Mouse (Mus musculus) hindlimb bud, embryonic 11.5 days (tissue): ENCODE data around the gene Trem3.

Experiments
- DNase-seq: peaks from one replicate; pipeline ENCODE4 v3.0.0-alpha.2; 2012; ENCODE audit warnings: low read depth, low spot score; ENCODE audit errors: extremely low spot score

Gene Trem3

GRCm38 (mm10) chr17:48247221-48247928 is at the start of gene Trem3:
TSS of gene Trem3 (plus strand) at chr17:48247777.
- no peak for DNase-seq

DNA sequence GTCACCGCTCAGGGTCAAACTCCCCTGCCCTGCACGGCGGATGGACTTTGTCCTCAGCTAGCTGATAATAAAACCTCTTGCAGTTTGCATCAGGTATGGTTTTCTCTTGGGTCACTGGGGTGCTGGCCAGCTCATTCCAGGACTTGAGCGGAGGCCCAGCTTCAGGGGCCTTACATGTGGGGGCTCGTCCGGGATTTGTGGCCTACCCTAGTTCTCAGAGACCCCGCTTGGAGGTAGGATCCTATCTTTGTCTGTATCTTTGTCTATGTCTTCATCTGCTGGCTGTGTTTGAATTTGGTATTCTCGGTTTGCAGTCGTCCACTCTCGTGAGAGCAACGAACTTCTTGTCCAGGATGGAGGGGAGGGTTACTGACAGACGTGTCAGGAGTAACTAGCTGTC is 44.5 kb upstream of the Trem3 start:
- no peak for DNase-seq

GRCm38 (mm10) chr17:48212596-48212995 is 35.0 kb upstream of the Trem3 start:
- no peak for DNase-seq

- no peak for DNase-seq
Measured at GRCm38 (mm10) chr17:48213511-48213910, 34.1 kb upstream of the Trem3 start.

- DNase-seq, result no peak
Measured at GRCm38 (mm10) chr17:48215429-48215828, 32.1 kb upstream of the Trem3 start.

GRCm38 (mm10) chr17:48230680-48231079 is 16.9 kb upstream of the Trem3 start:
- DNase-seq, result no peak

GRCm38 (mm10) chr17:48232518-48232917 is 15.1 kb upstream of the Trem3 start, which contains the start of gene Trem1:
TSS of gene Trem1 (plus strand) at chr17:48232768.
- no peak for DNase-seq

DNA sequence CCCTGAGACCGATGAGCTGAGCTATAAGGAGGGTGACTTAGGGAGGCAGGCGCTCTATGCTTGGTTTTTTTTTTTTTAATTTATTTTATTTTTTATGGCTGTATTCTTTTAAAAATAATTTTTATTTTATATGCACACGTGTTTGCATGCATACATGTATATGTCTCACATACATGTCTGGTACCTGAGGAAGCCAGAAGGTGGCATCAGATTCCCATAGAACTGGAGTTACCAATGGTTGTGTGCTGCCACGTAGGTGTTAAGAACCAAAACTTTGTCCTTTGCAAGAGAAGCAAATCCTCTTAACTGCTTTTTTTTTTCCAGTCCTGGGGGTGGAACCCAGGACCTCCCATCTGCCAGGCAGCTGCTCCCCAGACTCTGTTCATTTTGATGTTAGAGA is 13.8 kb upstream of the Trem3 start:
- DNase-seq, result no peak

- no peak for DNase-seq
Measured at GRCm38 (mm10) chr17:48234550-48234949, 13.0 kb upstream of the Trem3 start.

DNA sequence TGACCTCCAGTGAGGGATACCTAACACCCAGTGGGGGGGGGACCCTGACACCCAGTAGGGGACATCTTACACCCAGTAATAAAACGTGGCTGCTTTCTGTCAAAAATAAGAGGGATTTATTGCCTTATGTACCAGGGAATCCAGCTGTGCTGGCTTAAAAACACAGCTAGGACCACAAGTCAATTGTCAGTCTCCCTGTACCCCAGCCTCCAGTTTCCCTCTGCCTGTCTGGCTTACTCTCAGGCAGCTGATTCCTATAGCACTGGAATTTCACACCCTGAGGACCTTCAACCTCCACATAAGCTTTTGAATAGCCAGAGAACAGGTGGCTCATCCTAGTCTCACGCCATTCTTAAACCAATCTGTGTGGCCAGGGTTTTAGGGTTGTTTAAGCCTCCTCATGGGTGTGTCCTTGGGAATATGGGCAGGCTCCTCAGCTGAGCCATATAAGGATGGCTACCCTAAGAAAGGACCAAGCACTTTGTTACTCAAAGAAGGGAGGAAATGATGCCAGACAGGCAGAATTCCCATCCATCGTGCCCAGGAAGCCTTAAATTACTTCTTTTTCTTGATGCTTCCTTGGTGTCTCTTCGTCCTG is 11.7 kb upstream of the Trem3 start:
- DNase-seq, result peak; percentile 33

- DNase-seq, result no peak
Measured at GRCm38 (mm10) chr17:48237621-48238020, 10.0 kb upstream of the Trem3 start.

DNA sequence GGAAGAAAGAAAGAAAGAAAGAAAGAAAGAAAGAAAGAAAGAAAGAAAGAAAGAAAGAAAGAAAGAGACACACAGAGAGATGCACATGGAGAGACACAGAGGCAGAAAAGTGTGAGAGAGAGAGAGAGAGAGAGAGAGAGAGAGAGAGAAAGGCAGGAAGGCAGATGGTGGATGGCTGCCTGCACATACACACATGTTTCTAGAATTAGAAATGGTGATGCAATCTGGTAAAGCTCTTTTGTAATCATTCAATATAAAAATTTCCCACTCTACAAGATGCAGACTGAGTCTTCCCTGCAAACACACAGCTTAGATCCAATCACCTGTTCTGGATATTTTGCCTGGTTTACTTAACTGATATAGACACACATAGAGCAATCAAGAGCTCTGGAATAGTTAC is 1.5 kb downstream of the Trem3 start:
- no peak for DNase-seq

GRCm38 (mm10) chr17:48249501-48249900 is 1.9 kb downstream of the Trem3 start:
- DNase-seq, result no peak

DNA sequence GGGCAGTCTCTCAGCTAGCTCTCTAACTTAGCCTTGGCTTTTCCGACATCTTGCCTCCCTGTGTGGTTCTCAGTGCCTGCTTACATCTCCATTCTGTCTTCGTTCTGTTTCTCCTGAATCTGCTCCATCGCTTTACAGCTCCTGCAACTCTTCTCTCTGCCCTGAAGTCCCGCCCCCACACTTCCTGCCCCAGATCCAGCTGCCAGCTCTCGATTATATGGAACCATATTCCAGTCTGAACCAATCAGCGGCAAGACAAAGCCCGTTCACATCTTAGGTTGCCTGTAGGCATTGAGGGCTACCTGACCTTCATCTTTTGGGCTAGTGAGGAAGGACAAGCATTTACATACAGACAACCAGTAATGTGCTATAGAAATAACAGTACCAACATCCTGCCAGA is 3.1 kb downstream of the Trem3 start:
- no peak for DNase-seq

GRCm38 (mm10) chr17:48256575-48256974 is 9.0 kb downstream of the Trem3 start:
- DNase-seq, result no peak

DNA sequence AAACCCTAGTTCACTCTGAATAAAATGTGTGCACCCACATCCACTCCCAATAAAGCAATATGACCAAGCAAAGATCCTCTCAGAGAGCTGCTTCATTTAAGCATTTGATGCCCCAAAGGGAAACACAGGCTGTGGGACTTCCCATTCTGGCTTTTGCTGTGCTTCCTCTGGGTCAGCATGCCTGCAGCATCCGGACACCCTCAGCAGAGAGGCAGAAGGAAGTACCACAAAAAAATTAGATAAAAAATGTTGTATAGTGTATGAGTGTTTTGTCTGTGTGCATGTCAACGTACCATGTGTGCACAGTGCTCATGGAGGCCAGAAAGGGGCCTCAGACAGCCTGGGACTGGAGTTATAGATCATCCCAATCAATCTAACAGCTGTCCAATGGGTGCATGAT is 14.3 kb downstream of the Trem3 start:
- DNase-seq, result no peak

- DNase-seq, result no peak
Measured at GRCm38 (mm10) chr17:48263741-48264362, 16.3 kb downstream of the Trem3 start, which contains the start of gene Treml4. TSS of gene Treml4 (plus strand) at chr17:48264295.

- DNase-seq, result no peak
Measured at GRCm38 (mm10) chr17:48264662-48265061, 17.1 kb downstream of the Trem3 start.

DNA sequence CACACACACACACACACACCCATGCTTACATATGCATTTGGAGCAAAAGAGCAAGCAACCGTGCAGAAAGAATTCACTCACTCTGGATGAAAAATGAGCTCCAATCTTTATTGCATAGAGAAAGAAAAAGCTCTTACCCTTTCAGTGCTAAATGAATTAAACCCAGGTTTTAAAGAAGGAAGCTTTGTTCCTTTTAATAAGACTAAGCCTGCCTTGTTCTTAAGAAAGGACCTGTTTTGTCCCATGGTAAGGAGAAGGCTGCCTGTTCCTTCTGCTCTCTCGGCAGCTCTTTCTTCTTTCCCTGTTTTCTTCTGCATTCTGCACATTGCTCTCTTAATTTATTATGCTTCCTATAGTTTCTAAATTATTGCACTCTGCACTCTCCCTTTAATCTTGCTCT is 18.6 kb downstream of the Trem3 start:
- DNase-seq, result no peak

DNA sequence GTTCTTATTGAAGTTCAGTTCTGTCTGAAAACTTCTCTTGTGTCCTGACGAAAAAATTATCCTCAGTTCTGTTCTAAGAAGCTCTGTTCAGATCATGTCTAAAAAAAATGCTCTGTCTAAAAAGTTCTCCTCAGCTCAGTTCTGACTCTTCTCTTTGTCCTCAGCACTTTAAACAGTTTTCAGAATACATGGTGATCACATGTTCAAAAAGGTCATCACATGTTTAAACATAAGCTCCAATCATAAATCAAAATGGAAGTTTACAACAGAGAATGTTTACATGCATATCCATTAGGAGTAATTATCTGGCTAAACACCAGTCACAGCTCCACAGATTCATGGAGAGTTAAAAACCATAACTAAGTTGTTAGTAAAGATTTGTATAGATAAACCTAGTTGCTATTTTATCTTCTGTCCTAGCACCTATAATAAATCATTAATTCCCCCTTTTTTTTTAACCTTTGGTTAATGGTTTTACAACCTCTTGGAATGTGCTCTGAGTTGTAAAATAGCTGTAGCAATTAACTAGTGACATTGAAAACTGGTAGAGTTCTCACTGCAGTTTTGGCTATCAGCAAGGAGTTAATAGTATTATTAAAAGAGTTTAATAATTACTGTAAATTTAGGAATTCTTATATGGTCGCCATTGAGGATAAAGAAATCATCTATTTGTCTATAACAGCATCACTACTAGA is 19.2 kb downstream of the Trem3 start:
- no peak for DNase-seq

DNA sequence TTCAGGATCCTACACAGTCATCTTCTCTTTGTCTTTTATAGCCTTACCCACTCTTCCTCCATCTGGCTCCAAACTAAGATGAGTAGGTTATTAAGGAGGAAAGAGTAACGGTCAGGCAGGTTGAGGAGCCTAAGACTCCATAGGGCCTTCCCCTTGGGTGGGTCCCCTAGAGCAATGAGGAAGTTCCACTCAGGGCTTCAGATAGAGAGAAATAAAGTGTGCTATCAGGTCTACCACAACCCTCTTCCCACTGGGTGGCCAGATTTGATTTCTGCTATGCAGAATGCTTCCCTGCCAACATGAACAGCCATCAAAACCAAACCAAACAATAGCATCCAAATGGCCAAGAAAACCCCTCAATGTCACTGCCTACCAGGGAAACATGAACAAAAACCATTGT is 20.0 kb downstream of the Trem3 start:
- no peak for DNase-seq

GRCm38 (mm10) chr17:48268276-48268675 is 20.7 kb downstream of the Trem3 start:
- DNase-seq, result no peak
